Mouse (Mus musculus) ovary, adult 2 months (tissue): ENCODE results near the gene Tspan5. TPM values are rescaled to one million over a fixed set of nuclear protein-coding genes. Genes with fewer than 3 reads are reported as not detected.

Source experiments
- polyA plus RNA-seq: library from polyadenylated mRNA; depleted of rRNA; stranded (reverse); fragments of >200 nt; gene quantifications from 2 replicates; pipeline ENCODE4 v1.2.3, GENCODE M21; 2012; rRNA removed

Tspan5 gene
- polyA plus RNA-seq = 22.1 and 23.3 TPM in 2 replicates

GRCm38 (mm10) chr3:138741649-138742565 lies at the start of gene Tspan5:
Tspan5 (plus strand) TSS chr3:138742195.

Other genes starting within 250 kb of the Tspan5 start
- gene Eif4e, start 216.0 kb upstream of the Tspan5 start, polyA plus RNA-seq = 6.4 and 14.6 TPM in 2 replicates